Mouse (Mus musculus) forebrain, postnatal 0 days (tissue): ENCODE measurements around the gene Gm10065. TPM values are rescaled to one million over a fixed set of nuclear protein-coding genes. Genes with fewer than 3 reads are reported as not detected.

ENCODE experiments used
- ATAC-seq: fragments of 200-750 bp; cut with Nextera tagmentation; 2 replicates; pipeline ENCODE4 v1.8.0; 2017; ENCODE audit warnings: mild to moderate bottlenecking, moderate library complexity
- DNase-seq: peaks from one replicate; pipeline ENCODE4 v3.0.0-alpha.2; 2015
- H3K27ac ChIP-seq: fragments of 300-500 bp; sonication (generic); 2 replicates; pipeline ENCODE4 v1.5.1; 2014; ENCODE audit warnings: low read depth, mild to moderate bottlenecking, antibody characterized with exemption, low read length, moderate library complexity, mixed read lengths
- H3K27me3 ChIP-seq: fragments of 300-500 bp; sonication (generic); 2 replicates; pipeline ENCODE4 v1.6.1; 2014; ENCODE audit warnings: mild to moderate bottlenecking, low read length, mixed read lengths; ENCODE audit not compliant: insufficient read depth
- H3K36me3 ChIP-seq: fragments of 300-500 bp; sonication (generic); 2 replicates; pipeline ENCODE4 v1.6.1; 2014; ENCODE audit warnings: mild to moderate bottlenecking, moderate library complexity; ENCODE audit not compliant: insufficient read depth
- H3K4me1 ChIP-seq: fragments of 300-500 bp; sonication (generic); 2 replicates; pipeline ENCODE4 v1.6.1; 2014; ENCODE audit warnings: antibody characterized with exemption; ENCODE audit not compliant: insufficient read depth
- H3K4me2 ChIP-seq: fragments of 300-500 bp; sonication (generic); 2 replicates; pipeline ENCODE4 v1.6.1; 2014; ENCODE audit warnings: low read depth, mild to moderate bottlenecking, moderate library complexity
- H3K4me3 ChIP-seq: fragments of 300-500 bp; sonication (generic); 2 replicates; pipeline ENCODE4 v1.5.1; 2014; ENCODE audit warnings: low read depth, low read length, mixed read lengths
- H3K9ac ChIP-seq: fragments of 300-500 bp; sonication (generic); 2 replicates; pipeline ENCODE4 v1.6.1; 2014; ENCODE audit warnings: mild to moderate bottlenecking
- H3K9me3 ChIP-seq: fragments of 300-500 bp; sonication (generic); 2 replicates; pipeline ENCODE4 v1.6.1; 2016; ENCODE audit warnings: low read length
- CTCF ChIP-seq: sonication (generic); IDR thresholded peaks from 2 replicates; pipeline ENCODE4 v1.5.1; 2016; ENCODE audit warnings: antibody characterized with exemption, control low read depth, low read depth
- WGBS: fragments of 180-500 bp; shearing (Covaris S2); extraction: QIAGEN DNeasy Blood & Tissue Kit; methylation state at CpG from one replicate; pipeline ENCODE4 v1.1.7; 2014; 5-methylcytosine and 5-hydroxymethylcytosine counted together
- microRNA counts: library from miRNA; unstranded; fragments of <30 nt; microRNA quantifications from one replicate; lab custom pipeline; 2015
- microRNA-seq, 2 experiments: library from miRNA; unstranded; fragments of <30 nt; microRNA quantifications; one replicate each; pipeline ENCODE4; 2016
- polyA plus RNA-seq: library from polyadenylated mRNA; unstranded; fragments of >200 nt; fragmentation: Nextera tagmentation; extraction: Ambion mirVana; gene quantifications from 2 replicates; pipeline ENCODE4 v1.2.1, GENCODE M21; 2015
- total RNA-seq: library from RNA; depleted of rRNA; stranded (reverse); fragments of >200 nt; gene quantifications from 2 replicates; pipeline ENCODE4 v1.2.3, GENCODE M21; 2014; rRNA removed

The Gm10065 gene
- total and polyA plus RNA-seq, 2 experiments from 2014 or later = not detected

GRCm38 (mm10) chr13:21435476-21435875, 43.8 kb downstream of the Gm10065 start:
- Histone ChIP-seq H3K9me3 (no peaks in the 10 kb centered on the region), H3K4me1 (no peaks in the 10 kb centered on the region), H3K27me3 (no peaks in the 10 kb centered on the region), H3K4me3 (no peak overlapping the region), H3K27ac (no peak overlapping the region), H3K9ac (no peak overlapping the region), H3K36me3 (no peaks in the 10 kb centered on the region), H3K4me2 (no peak overlapping the region)
- 91% methylated on average over 4 of the region's 4 CpGs for WGBS
- no peak for DNase-seq
- TF ChIP-seq CTCF = no peak
- no peak for ATAC-seq

MicroRNAs encoded within 50 kb of the gene (microRNA counts, 519-probe panel; counts per million panel counts)
- not detected for microRNA mmu-miR-1896 (lab: Ali Mortazavi, UCI)

Small RNA genes within 50 kb of the gene (microRNA-seq; reads per million reads assigned to microRNA genes)
- 0 reads per million in 2 experiments for gene Mir1896

Other genes starting within 250 kb of the Gm10065 start
- not detected in 2 replicates for gene Gpx5, start 186.7 kb downstream of the Gm10065 start, total RNA-seq
- not detected in 2 replicates for gene Gpx5, start 186.7 kb downstream of the Gm10065 start, polyA plus RNA-seq
- 0.15 TPM in 1 of 2 replicates, not detected in the other for gene Gpx6, start 167.3 kb downstream of the Gm10065 start, total RNA-seq
- gene Gpx6, start 167.3 kb downstream of the Gm10065 start, polyA plus RNA-seq = 0.11 and 0.14 TPM in 2 replicates
- gene Olfr1367, start 132.5 kb downstream of the Gm10065 start, total RNA-seq = not detected in 2 replicates
- gene Olfr1367, start 132.5 kb downstream of the Gm10065 start, polyA plus RNA-seq = not detected in 2 replicates
- 10.4 and 11.5 TPM in 2 replicates for gene Zscan12, start 116.6 kb downstream of the Gm10065 start, total RNA-seq
- 7.2 and 8.1 TPM in 2 replicates for gene Zscan12, start 116.6 kb downstream of the Gm10065 start, polyA plus RNA-seq
- 51.8 and 54.0 TPM in 2 replicates for gene Zkscan3, start 76.7 kb downstream of the Gm10065 start, total RNA-seq
- 42.2 and 45.6 TPM in 2 replicates for gene Zkscan3, start 76.7 kb downstream of the Gm10065 start, polyA plus RNA-seq
- 2.3 and 4.7 TPM in 2 replicates for gene Pgbd1, start 38.4 kb downstream of the Gm10065 start, total RNA-seq
- gene Pgbd1, start 38.4 kb downstream of the Gm10065 start, polyA plus RNA-seq = 0.83 and 1.5 TPM in 2 replicates
- 25.2 and 27.1 TPM in 2 replicates for gene Zscan26, start 25.7 kb downstream of the Gm10065 start, total RNA-seq
- gene Zscan26, start 25.7 kb downstream of the Gm10065 start, polyA plus RNA-seq = 10.9 and 16.7 TPM in 2 replicates
- gene Nkapl, start 10.9 kb downstream of the Gm10065 start, total RNA-seq = 0.69 and 1.3 TPM in 2 replicates
- gene Nkapl, start 10.9 kb downstream of the Gm10065 start, polyA plus RNA-seq = 1.8 and 2.7 TPM in 2 replicates
- gene Zkscan4, start 534 bp downstream of the Gm10065 start, total RNA-seq = 8.9 and 9.3 TPM in 2 replicates
- 4.2 and 6.1 TPM in 2 replicates for gene Zkscan4, start 534 bp downstream of the Gm10065 start, polyA plus RNA-seq
- 0.14 and 0.31 TPM in 2 replicates for gene AK157302, start 15.8 kb upstream of the Gm10065 start, total RNA-seq
- gene AK157302, start 15.8 kb upstream of the Gm10065 start, polyA plus RNA-seq = 0.42 and 0.54 TPM in 2 replicates
- gene Gm11273, start 22.0 kb upstream of the Gm10065 start, total RNA-seq = 5.9 and 7.1 TPM in 2 replicates
- 5.8 and 11.0 TPM in 2 replicates for gene Gm11273, start 22.0 kb upstream of the Gm10065 start, polyA plus RNA-seq
- gene Zkscan8, start 51.7 kb upstream of the Gm10065 start, total RNA-seq = 7.8 and 9.5 TPM in 2 replicates
- gene Zkscan8, start 51.7 kb upstream of the Gm10065 start, polyA plus RNA-seq = 1.3 and 2.2 TPM in 2 replicates
- gene Olfr1366, start 63.4 kb upstream of the Gm10065 start, total RNA-seq = not detected in 2 replicates
- 0.15 TPM in 2 replicates for gene Olfr1366, start 63.4 kb upstream of the Gm10065 start, polyA plus RNA-seq
- gene Olfr1535, start 80.5 kb upstream of the Gm10065 start, total RNA-seq = not detected in 2 replicates
- 0.06 and 0.07 TPM in 2 replicates for gene Olfr1535, start 80.5 kb upstream of the Gm10065 start, polyA plus RNA-seq
- gene Olfr1364, start 102.3 kb upstream of the Gm10065 start, total RNA-seq = not detected in 2 replicates
- not detected in 2 replicates for gene Olfr1364, start 102.3 kb upstream of the Gm10065 start, polyA plus RNA-seq
- gene Olfr1362, start 134.6 kb upstream of the Gm10065 start, total RNA-seq = not detected in 2 replicates
- gene Olfr1362, start 134.6 kb upstream of the Gm10065 start, polyA plus RNA-seq = not detected in 2 replicates
- not detected in 2 replicates for gene Olfr11, start 163.1 kb upstream of the Gm10065 start, total RNA-seq
- not detected in 2 replicates for gene Olfr11, start 163.1 kb upstream of the Gm10065 start, polyA plus RNA-seq
- gene Olfr1361, start 183.9 kb upstream of the Gm10065 start, total RNA-seq = not detected in 2 replicates
- not detected in 2 replicates for gene Olfr1361, start 183.9 kb upstream of the Gm10065 start, polyA plus RNA-seq
- gene Olfr1360, start 198.0 kb upstream of the Gm10065 start, total RNA-seq = not detected in 2 replicates
- not detected in 2 replicates for gene Olfr1360, start 198.0 kb upstream of the Gm10065 start, polyA plus RNA-seq
- gene Olfr1359, start 218.7 kb upstream of the Gm10065 start, total RNA-seq = not detected in 2 replicates
- not detected in 2 replicates for gene Olfr1359, start 218.7 kb upstream of the Gm10065 start, polyA plus RNA-seq
- 131 and 141 TPM in 2 replicates for gene Hist1h2bl, start 236.7 kb upstream of the Gm10065 start, total RNA-seq
- gene Hist1h2bl, start 236.7 kb upstream of the Gm10065 start, polyA plus RNA-seq = 0.65 and 0.73 TPM in 2 replicates
- 342 and 560 TPM in 2 replicates for gene Hist1h2ai, start 237.0 kb upstream of the Gm10065 start, total RNA-seq
- 12.1 and 14.6 TPM in 2 replicates for gene Hist1h2ai, start 237.0 kb upstream of the Gm10065 start, polyA plus RNA-seq
- gene Hist1h3h, start 238.2 kb upstream of the Gm10065 start, total RNA-seq = 277 and 308 TPM in 2 replicates
- 0.75 and 1.3 TPM in 2 replicates for gene Hist1h3h, start 238.2 kb upstream of the Gm10065 start, polyA plus RNA-seq
- gene Hist1h2bm, start 242.6 kb upstream of the Gm10065 start, total RNA-seq = 308 and 356 TPM in 2 replicates
- gene Hist1h2bm, start 242.6 kb upstream of the Gm10065 start, polyA plus RNA-seq = 0.34 TPM in 1 of 2 replicates, not detected in the other